Mouse (Mus musculus): ENCODE measurements at regions not wholly inside any gene's neighbourhood (a gene's known extent, or its start where the extent isn't known, plus 50 kb on each side); places are given as distances from the start of the nearest gene placed in this dataset.

DNA sequence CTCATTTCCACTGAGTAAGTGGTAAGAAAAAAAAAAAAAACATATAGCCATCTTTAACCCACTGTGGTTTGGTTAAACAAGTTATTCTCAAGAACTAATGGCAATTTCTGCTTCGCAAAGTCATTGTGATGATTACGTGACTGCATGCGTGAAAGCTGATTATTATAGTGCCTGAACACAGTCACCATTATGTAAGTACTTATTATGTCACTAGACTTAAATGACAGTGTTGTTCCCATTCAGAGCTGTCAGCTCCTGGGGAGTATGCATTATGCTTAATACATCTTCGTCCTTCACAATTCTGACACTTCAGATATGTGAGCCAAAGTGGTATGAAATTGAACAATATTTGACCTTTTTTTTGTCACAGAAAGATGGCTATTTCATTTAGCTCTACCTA lies 71.3 kb upstream of the Kcnd3 start:
- Histone ChIP-seq H3K36me3 (replicated peaks) (no peaks in the 10 kb centered on the region), H3K9ac (no peak overlapping the region), H3K4me1 (replicated peaks) (no peaks in the 10 kb centered on the region), H3K27ac (replicated peaks) (no peak overlapping the region), H3K4me2 (no peak overlapping the region), H3K9me3 (replicated peaks) (no peaks in the 10 kb centered on the region), H3K4me3 (replicated peaks) (no peak overlapping the region), H3K27me3 (no peaks in the 10 kb centered on the region)
- 70% methylated on average over 4 of the region's 4 CpGs for WGBS (ENCODE audit: insufficient replicate concordance)
- ATAC-seq (ENCODE audit: insufficient read depth), result no peak

DNA sequence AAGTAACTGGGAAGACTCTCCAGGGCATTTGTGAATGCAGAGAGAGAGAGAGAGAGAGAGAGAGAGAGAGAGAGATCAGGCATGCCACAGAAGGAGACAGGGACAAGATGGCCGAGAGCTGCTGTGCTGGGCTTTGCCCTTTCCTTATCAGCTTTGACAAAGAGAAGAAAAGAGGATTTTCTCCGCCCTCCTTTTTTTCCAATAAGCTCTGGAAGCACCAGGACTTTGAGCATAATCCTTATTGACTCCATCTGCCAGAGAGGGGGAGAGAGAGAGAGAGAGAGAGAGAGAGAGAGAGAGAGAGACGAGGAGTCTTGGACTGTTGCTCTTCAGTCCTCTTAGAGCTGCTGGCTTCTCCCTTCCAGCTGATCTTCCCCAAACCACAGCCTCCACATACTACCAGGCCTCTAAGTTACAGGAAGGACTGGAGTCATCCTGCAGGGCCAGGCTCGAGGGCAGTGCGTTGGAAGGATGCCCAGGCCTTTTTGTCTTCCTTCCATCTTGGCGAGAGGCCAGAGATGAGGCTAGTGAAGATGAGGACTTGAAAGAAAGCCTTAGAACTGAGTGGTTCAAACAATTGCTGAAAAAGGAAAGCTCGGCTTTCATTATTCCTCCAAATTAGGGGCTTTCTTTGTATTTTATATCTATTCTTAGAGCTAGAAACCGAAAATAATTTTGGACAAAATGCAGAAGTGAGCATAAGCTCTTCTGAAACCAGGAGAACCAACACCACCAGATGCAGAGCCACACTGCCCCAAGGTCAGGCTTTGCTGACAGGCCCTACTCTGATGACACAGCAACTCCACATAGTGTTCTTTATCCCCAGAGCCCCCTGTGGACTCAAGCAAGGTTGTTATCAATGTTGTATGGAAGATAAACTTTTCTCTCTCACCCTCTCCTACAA lies 59.3 kb upstream of the Kcnd3 start:
- no peak for ATAC-seq (ENCODE audit: insufficient read depth)

More for the DNA sequence above, 59.3 kb upstream of the Kcnd3 start:
- H3K4me3 ChIP-seq (replicated peaks), result no peak overlapping the region
- no peaks in the 10 kb centered on the region for H3K36me3 ChIP-seq (replicated peaks)
- H3K27ac ChIP-seq (replicated peaks), result no peak overlapping the region
- H3K4me2 ChIP-seq, result no peak overlapping the region
- no peaks in the 10 kb centered on the region for H3K27me3 ChIP-seq
- no peaks in the 10 kb centered on the region for H3K9me3 ChIP-seq (replicated peaks)
- no peak overlapping the region for H3K9ac ChIP-seq
- WGBS (ENCODE audit: insufficient replicate concordance), result 32% methylated on average over 8 of the region's 8 CpGs
- H3K4me1 ChIP-seq (replicated peaks), result no peaks in the 10 kb centered on the region
